Mouse (Mus musculus): Measurements from ENCODE around the gene Tedc2.

GRCm38 (mm10) chr17:24171738-24172137 lies 48.9 kb downstream of the Tedc2 start:
- no peak for TF ChIP-seq CTCF (IDR thresholded peaks at IDR 0.05; ENCODE audit: low read depth)
- no peak for TF ChIP-seq EP300 (optimal IDR thresholded peaks at IDR 0.05)

Data from stomach, postnatal 0 days (tissue).